Mouse (Mus musculus) thymus, postnatal 14 days (tissue): ENCODE results near the gene Pde8a.
"Not testable (repeated sequence)": the region's sequence is repeated elsewhere in the genome, so short reads cannot be mapped to it uniquely, and the experiment has no call there.

ENCODE experiments used
- DNase-seq: peaks from one replicate; pipeline ENCODE4 v3.0.0; 2021

Pde8a gene

DNA sequence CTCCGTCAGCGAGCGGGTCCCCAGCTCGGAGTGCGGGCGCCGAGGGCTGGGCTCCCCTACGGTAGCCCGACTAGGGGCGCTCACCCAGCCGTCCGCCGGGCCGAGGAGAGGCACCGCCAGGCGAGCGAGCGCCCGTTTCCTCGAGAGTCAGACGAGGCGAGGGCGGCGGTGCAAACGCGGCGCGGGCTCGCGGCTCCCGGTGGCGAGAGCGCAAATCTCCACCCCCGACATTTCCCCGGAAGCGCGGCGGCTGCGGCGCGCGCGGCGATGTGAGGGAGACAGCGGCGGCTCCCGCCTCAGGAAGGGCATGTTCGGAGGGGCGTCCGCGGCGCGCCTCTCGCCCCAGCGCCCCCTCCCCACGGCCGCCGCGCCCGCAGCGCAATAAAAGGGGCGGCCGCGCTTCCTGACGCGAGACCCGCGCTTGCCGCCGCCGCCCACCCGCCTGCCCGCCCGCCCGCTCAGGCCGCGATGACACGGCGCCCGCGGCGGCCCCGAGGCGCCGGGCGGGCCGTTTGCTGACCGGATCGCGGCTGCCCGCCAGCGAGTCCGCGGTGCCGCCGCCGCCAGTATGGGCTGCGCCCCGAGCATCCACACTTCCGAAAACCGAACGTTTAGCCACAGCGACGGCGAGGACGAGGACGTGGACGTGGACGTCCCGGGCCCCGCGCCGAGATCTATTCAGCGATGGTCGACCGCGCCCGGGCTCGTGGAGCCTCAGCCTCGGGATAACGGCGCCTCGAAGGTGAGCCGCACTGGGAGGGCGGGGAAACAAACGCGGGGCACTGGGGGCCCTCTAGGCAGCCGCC, at the start of gene Pde8a:
Pde8a (plus strand) TSS at position 250 of the 806 bp plus-strand sequence.
- peak; percentile 29 for DNase-seq

- no peak for DNase-seq
These were observed 49.0 kb upstream of the Pde8a start for GRCm38 (mm10) chr7:81164411-81164810.

- DNase-seq, result peak; percentile 40
These were observed 46.3 kb upstream of the Pde8a start for GRCm38 (mm10) chr7:81167124-81167523.

DNA sequence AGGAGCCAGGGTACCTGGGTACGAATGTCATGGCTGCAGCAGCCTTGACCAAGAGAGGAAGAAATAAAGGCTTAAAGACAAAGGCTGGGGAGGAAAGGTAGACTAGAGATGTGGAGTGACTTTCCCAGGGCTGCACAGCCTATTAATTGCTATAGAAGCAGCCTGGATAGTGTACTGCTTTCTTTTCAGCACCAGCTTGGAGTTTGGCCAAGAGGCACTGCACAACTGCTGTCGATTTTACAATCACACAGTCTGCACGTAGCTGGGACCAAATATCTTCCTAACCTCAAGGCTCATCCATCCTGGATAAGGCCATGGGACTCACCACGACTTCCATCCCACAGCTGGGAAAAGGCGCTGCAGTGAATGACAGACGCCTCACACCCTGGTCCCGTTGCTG, 44.0 kb upstream of the Pde8a start:
- DNase-seq, result no peak

GRCm38 (mm10) chr7:81173931-81174330, 39.5 kb upstream of the Pde8a start:
- no peak for DNase-seq

- DNase-seq, result no peak
These were observed 38.7 kb upstream of the Pde8a start for GRCm38 (mm10) chr7:81174654-81175053.

DNA sequence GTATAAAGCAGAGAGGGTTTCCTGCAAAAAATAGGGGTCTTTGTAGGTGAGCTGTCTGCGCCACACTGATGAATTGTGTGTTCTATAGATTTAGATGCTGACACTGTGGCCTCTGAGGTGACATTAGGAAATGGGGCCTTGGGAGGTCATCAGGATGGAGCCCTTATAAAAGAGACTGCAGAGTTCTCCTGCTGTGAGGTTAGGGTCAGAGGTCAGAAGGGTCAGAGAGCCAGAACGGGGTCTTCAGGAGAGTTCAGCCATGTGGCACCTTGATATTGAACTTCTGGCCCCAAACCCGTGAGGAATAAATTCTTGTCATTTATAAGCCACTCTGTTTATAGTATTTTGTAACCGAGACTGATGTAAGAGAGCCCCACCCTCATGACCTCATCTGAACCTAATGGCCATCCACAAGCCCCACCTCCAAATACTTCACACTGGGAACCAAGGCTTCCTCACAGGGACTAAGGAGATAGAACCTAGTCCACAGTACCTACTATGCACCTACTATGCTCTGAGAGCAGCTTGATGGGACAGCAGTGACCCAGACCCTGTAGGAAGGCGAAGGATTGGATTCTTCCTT, 37.1 kb upstream of the Pde8a start:
- no peak for DNase-seq

GRCm38 (mm10) chr7:81179494-81179893, 33.9 kb upstream of the Pde8a start:
- peak; percentile 13 for DNase-seq

DNA sequence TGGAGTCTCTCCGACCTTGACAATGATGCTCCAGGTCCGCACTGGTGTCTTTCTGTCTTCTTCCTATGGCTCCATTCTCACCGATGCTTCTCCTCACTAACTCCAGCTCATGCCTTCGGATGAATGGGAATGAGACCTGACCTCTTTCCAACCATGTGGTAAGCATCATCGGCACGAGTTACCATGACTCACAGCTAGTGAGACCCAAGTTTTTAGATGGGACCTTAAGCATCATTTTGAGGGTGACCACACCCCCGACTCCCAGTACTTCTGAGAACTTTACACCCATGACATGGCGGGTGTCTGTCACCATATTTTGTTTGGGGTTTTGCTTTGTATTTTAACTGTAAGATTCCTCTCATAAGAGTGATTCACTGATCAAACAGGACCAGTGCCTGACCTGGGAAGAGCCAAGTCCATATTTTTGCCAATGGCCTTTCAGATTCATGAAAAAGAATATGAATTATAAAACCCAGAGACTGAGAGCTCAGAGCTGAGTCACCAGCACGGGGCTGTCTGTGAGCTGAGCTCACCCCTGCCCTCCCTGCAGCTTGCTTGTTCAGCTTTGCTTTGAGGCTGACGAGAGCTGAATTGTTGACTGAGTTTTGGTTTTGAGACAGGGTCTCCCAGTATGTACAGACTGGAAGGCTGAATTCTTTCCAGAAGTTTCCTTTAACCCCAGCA, 30.8 kb upstream of the Pde8a start:
- no peak for DNase-seq

- DNase-seq, result no peak
These were observed 30.2 kb upstream of the Pde8a start for GRCm38 (mm10) chr7:81183181-81183580.

DNA sequence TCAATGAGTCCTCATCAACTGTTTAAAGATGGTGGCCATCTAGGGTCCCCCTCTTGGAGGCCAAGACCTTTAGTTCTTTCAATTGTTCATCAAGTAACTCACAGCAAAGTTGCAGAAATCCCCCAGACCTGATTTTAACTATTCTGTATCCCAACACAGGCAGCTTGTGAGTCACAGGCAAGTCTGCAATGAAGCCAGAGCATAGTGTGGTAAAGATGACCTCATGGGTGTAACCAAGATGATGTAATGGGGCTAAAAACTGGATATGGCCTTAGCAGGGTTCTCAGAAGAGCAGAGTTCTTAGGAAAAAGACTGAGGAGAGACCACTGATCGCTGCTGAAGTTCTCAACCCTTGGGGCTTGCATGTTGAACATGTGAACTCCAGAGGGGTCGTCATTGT, 29.3 kb upstream of the Pde8a start:
- DNase-seq, result no peak

GRCm38 (mm10) chr7:81184651-81185050, 28.7 kb upstream of the Pde8a start:
- DNase-seq, result no peak

DNA sequence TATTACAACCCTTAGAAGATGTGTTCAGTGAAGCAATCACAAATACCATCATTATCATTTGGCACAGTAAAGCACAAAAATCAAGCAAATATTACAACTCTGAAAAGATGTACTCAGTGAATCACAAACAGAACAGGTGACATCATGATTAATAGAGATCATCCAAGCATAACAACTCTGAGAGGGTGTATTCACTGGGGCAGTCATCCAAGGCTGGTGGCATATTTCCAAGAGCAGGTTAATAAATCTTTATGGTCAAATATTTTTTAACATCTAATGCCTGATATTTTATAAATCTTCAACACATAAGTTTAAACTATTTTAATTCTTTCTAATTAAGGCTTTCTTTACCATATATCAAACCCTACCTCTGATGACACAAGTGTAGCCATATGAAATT, 27.4 kb upstream of the Pde8a start:
- DNase-seq, result not testable (repeated sequence)

- DNase-seq, result no peak
These were observed 24.2 kb upstream of the Pde8a start for GRCm38 (mm10) chr7:81189180-81189579.

GRCm38 (mm10) chr7:81195509-81195908, 17.9 kb upstream of the Pde8a start:
- no peak for DNase-seq

GRCm38 (mm10) chr7:81196796-81197195, 16.6 kb upstream of the Pde8a start:
- no peak for DNase-seq

DNA sequence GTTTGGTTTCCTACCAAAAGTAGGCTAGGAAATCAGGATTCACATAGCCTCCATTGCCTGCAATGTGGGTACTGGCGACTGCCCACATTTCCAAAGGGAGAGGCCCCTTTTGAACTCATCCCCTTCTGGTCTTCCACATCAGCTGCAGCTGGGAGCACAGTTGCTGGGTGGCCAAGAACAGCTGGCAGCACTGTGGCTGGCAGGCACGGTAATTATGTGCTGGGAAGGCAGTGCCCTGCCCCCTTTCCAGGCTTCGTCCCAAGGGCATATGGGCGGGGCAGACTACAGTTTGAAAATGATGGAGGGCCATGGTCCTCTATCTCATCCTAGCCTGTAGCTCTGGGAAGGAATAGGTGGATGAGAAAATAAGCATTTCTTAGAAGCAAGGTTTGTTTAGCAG, 14.9 kb upstream of the Pde8a start:
- DNase-seq, result no peak

DNA sequence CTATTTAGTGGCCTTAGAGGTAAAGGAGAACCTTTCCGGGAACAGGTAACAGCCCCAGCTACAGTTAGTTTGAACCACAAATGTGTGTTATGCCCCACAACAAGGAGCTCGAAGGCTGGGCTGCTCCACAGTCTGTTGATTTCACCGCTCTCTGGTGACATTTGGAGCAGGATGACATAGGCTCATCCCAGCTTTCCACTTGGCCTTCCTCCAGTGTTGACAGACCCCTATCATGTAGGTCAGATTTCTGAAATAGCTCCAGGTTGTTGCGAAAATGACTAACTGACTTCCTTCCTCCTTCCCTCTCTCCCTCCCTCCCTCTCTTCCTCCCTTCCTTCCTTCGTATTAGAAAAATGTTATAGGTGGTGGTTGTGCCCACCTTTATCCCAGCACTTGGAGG, 14.3 kb upstream of the Pde8a start:
- DNase-seq, result no peak

DNA sequence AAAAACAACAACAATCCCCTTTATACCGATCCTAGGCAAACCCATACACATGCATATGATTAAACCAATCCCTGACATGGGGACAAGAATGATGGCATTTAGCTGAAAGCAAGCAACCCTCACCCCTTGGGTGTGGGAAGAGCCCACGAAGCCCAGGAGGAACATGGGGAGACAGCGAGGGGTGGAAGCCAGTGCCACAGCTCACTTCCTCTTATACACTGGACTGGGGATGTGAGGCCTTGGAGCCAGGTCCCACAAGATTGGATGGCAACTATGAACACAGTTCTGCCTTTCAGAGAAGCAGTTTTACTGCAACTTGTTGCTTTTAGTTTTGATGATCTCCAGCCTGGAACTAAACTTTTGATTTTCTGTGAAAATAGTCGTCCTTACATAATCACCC, 13.6 kb upstream of the Pde8a start:
- DNase-seq, result no peak

DNA sequence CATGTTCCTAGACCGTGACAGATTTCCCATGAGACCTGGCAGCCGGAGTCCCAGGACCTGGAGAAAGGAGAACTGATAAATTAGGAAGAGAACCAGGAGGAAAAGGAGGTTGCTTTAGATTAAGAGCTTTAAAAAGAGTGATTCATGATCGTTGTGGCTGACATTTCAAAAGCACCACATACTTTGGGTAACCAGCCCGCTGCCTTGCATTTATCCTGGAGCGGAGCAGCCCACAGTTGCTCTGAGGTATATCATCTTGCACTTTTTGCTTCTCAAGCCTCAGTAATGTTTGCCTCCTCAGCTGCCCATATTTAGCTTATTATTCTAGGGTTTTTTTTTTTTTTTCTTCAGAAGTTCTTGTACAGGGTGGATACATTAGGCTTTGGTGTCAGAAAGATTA, 11.0 kb upstream of the Pde8a start:
- DNase-seq, result no peak

DNA sequence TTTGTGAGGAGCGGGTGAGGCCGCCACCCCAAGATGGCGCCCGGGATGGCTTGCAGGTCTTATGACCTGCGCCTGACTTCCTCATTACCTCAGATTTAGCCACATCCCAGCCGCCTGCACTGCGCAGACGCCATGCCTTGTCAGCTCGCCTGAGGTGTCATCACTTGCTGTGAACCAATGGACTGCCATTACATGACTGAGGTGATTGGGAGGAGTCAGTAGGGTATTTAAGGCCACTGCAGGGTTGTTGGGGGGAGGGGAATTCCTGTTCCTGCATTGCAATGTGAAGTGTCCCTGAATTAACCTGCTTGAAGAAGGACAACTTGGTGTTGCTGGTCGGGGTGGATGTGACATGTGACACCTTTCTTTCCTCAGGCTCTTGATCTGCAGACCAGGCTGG, 9.8 kb upstream of the Pde8a start:
- not testable (repeated sequence) for DNase-seq

DNA sequence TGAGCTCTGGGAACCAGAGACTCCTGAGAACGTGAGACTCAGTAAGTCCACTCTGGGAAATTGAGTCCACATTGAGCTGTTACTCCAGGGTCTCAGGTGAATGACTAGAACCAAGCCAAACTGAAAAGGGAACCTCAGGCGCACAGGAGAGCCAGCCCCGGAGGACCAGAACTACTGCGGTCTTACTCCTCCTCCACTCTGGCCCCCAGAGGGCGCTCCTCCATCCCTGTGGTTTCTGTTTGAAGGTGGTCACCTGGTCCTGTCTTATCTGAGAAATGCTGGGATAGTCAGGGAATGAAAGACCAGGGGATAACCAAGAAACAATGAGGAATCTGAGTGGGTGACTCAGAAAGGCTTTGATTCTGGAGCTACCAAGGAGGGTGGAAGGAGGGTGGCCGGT, 4.5 kb upstream of the Pde8a start:
- peak; percentile 67 for DNase-seq

DNA sequence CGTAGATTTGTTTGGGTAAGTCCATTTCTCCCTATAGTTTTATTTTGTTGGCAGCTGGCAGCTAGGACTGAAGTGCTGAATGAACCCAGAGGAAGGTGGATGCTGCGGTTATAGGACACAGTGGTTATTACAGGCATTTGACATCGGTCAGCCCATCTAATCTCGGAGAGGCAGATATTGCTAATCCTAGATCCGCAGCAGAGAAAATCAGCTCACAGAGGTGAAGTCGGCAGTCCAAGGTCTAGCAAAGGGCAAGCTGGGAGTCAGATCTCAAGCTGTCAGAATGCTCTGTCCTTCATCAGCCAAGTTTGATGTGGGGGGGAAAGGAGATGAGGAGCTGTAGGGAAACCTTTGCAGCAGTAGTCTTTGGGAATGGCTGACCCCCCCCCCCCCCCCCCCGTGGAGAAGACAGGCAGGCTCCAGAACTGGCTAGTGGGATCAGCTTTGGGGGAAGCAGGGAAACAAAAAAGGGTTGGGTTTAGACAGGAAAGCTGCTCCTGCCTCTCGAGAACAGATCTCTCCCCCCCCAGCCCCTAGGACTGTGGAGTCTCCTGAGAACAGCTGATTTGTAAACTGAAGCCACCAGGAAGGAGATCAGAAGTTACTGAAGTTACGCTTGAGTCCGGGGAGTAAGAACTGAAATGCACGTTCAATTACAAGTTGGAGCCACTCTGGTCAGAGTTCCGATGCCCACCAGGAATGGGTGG, 3.3 kb upstream of the Pde8a start:
- DNase-seq, result no peak

DNA sequence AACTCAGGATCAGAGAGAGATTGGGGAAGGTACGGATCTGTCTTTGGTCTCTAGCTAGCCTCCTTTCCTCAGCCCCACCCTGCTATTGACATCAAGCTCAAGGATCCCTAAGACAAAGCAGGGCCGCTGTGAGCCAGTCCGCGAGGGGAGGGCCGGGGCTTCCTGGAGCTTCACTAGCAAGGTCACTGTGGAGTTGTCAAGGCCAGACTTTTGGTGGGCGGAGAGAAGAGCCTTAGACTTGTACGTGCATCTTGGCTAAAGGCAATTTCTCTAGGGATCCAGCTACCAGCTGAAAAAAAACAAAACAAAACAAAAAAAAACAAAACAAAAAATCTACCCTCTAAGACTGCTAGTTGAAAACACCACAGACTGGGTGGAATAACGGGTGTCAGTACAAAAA, 1.6 kb upstream of the Pde8a start:
- peak; percentile 19 for DNase-seq
